Mouse (Mus musculus): ENCODE data around the gene Golga5. TPM values are rescaled to one million over a fixed set of nuclear protein-coding genes. Genes with fewer than 3 reads are reported as not detected.

Gene Golga5
- polyA plus RNA-seq, 1 experiment from 2014 or later = 26.5 TPM

DNA sequence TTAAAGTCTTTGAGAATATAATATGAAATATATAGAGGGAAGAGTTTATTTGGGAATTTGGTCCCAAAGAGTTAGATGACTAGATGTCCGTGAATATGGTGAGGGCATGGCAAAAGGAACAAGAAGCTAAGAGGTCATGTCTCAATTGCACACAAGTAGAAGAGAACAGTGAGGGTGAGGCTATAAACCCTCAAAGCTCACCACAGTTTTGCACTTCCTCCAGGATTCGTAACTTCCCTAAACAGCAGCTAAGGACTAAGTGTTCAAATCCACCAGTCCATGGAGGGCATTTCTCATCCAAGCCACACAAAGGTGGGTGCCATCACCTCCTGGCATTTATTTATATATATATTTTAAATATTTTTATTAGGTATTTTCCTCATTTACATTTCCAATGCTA lies 32.1 kb downstream of the Golga5 start:
- H3K4me3 ChIP-seq = no peak overlapping the region
- no peak overlapping the region for H3K27ac ChIP-seq
- H3K27me3 ChIP-seq (ENCODE audit: insufficient read depth, poor library complexity, severe bottlenecking) = no peaks in the 10 kb centered on the region
- H3K9me3 ChIP-seq = no peaks in the 10 kb centered on the region
- 99% methylated on average over 2 of the region's 2 CpGs for WGBS
- H3K36me3 ChIP-seq = peaks cover 31% of the 10 kb centered on the region
- no peak for DNase-seq (ENCODE audit: low spot score)
- H3K4me1 ChIP-seq (replicated peaks) = 0 out of 2 replicates have a peak, but pooled peaks cover 2% of the 10 kb centered on the region

DNA sequence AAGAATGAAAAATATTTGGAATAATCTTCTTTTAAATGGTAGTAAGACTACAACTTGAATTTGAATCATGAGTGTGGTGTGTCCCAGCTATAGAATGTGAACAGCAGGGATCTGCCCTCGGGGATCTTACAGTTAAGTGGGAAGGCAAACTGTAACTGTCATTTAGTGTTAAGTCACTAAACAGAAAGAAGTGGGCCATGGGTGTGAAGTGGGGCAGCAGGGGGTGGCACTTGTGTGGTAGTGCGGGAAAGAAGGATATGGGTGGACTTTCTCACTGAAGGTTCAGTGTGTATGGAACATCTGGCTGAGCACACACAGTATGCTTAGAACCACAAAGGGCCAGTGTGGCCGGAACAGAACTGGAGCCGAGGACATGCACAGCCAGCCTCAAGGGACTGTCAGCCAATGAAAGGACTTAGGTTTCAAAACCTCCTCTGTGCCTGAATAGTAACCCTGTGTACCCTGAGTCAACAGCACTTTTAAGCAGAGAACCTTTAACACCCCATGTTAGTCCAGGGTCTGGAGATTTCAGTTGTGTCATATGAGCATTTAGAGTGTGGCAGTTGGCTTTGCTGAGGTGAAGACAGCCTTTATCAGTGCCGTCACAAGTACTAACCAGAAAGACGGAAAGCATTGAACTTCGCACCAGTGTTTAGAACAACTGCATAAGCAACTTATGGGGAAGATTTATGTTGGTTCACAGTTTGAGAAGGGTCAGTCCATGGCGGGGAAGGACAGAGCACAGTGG lies 33.1 kb downstream of the Golga5 start:
- H3K4me1 ChIP-seq (replicated peaks) = 0 out of 2 replicates have a peak, but pooled peaks cover 2% of the 10 kb centered on the region
- H3K9me3 ChIP-seq = no peaks in the 10 kb centered on the region
- H3K4me3 ChIP-seq = no peak overlapping the region
- H3K36me3 ChIP-seq = peaks cover 22% of the 10 kb centered on the region
- 85% methylated on average over 8 of the region's 8 CpGs for WGBS
- no peak for DNase-seq (ENCODE audit: low spot score)
- no peaks in the 10 kb centered on the region for H3K27me3 ChIP-seq (ENCODE audit: insufficient read depth, poor library complexity, severe bottlenecking)
- H3K27ac ChIP-seq = no peak overlapping the region

DNA sequence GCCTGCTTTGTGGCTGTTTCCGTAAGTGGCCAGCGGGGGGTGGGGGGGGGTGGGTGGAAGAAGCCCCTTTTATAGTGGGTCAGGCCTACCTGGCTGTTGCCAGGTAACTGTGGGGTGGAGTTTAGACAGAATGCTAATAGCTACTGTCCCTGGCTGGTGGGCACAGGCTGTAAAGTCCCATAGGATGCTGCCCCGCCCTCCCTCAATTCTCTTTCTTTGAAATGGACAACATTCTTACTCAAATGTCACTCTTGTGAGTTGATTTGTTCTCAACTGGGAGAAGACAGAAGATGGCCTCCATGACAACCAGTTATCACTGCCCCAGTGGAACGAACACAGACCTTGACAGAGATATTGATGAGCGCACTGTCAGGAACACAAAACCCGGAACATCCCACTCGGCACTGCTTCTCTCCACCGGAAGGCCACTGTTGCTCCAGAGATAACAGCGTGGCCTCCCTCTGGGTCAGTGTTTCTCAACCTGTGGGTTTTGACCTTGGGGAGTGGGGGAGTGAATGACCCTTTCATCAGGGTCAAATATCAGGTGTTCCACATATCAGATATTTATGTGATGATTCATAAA lies 36.3 kb downstream of the Golga5 start:
- H3K27ac ChIP-seq = no peak overlapping the region
- H3K4me3 ChIP-seq = no peak overlapping the region
- no peaks in the 10 kb centered on the region for H3K27me3 ChIP-seq (ENCODE audit: insufficient read depth, poor library complexity, severe bottlenecking)
- no peaks in the 10 kb centered on the region for H3K9me3 ChIP-seq
- H3K36me3 ChIP-seq = no peaks in the 10 kb centered on the region
- 68% methylated on average over 9 of the region's 9 CpGs for WGBS
- 0 out of 2 replicates have a peak, but pooled peaks cover 2% of the 10 kb centered on the region for H3K4me1 ChIP-seq (replicated peaks)
- no peak for DNase-seq (ENCODE audit: low spot score)

DNA sequence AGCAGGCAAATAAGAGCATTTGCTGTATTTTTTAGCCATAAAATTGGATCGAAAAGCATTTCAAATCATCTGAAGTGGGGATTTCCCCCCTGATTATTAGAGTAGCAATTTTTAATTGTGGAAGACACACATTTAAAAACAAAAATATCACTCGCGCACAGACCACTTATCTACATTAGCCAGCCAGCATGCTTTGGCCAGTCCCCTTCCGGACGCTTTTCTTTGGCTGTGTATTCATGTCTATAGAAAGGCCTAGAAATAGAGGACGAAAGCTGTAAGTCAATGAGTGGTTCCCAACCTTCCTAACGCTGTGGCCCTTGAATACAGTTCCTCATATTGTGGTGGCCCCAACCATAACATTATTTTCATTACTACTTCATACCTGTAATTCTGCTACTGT lies 37.0 kb downstream of the Golga5 start:
- no peak overlapping the region for H3K27ac ChIP-seq
- no peaks in the 10 kb centered on the region for H3K36me3 ChIP-seq
- H3K27me3 ChIP-seq (ENCODE audit: insufficient read depth, poor library complexity, severe bottlenecking) = no peaks in the 10 kb centered on the region
- WGBS = 89% methylated on average over 7 of the region's 7 CpGs
- DNase-seq (ENCODE audit: low spot score) = no peak
- no peaks in the 10 kb centered on the region for H3K9me3 ChIP-seq
- 0 out of 2 replicates have a peak, but pooled peaks cover 6% of the 10 kb centered on the region for H3K4me1 ChIP-seq (replicated peaks)
- H3K4me3 ChIP-seq = no peak overlapping the region

DNA sequence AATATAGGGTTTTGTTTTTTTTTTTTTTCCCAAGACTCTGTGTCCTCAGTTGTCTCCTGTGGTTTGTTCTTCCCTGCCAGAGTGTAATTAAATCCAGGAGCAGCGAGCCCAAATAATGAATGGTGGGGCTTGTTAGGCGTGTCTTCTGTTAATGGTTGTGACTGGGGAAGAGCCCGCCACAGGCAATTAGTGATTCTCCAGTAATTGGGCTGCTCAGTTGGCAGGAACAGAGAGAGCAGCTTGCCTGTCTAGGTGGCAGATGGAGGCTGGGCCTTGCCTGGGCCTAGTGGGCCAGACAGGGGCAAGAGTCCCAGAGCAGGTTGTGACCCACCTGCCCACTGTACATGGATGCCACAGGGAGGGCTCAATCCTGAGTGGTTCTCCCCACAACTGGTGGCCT lies 42.4 kb downstream of the Golga5 start:
- H3K4me3 ChIP-seq = no peak overlapping the region
- DNase-seq (ENCODE audit: low spot score) = no peak
- 38% methylated on average over 3 of the region's 3 CpGs for WGBS
- H3K36me3 ChIP-seq = no peaks in the 10 kb centered on the region
- H3K27ac ChIP-seq = peak overlapping the region; percentile 59; the same call in 1 of the 2 replicates
- no peaks in the 10 kb centered on the region for H3K9me3 ChIP-seq
- no peaks in the 10 kb centered on the region for H3K27me3 ChIP-seq (ENCODE audit: insufficient read depth, poor library complexity, severe bottlenecking)
- peaks cover 18% of the 10 kb centered on the region; the same call in 1 of the 2 replicates for H3K4me1 ChIP-seq (replicated peaks)

DNA sequence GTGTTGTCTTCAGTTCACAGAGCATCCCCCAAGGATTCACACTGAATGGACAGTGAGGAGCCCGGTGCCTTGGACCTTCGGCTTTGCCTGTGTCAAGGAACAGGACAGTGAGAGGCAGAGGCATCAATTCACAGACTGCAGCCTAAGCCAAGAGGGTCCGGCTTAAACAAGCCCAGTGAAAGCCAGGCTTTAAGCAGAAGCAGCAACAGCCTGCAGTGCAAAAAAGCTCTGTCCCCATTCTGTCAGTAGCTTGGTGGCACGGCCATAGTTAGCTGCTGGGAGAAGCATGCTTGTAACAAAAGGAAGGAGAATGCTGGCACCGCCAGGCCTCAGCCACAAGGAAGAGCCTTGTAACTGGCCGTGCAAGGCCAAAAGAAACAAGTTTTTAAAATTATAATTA lies 45.2 kb downstream of the Golga5 start:
- H3K4me1 ChIP-seq (replicated peaks) = peaks cover 18% of the 10 kb centered on the region; the same call in 1 of the 2 replicates
- no peak overlapping the region for H3K4me3 ChIP-seq
- no peaks in the 10 kb centered on the region for H3K27me3 ChIP-seq (ENCODE audit: insufficient read depth, poor library complexity, severe bottlenecking)
- H3K36me3 ChIP-seq = no peaks in the 10 kb centered on the region
- H3K27ac ChIP-seq = 0 out of 2 replicates have a peak overlapping the region, but pooled peaks have one; percentile 2
- WGBS = 61% methylated on average over 6 of the region's 6 CpGs
- H3K9me3 ChIP-seq = no peaks in the 10 kb centered on the region
- DNase-seq (ENCODE audit: low spot score) = no peak

DNA sequence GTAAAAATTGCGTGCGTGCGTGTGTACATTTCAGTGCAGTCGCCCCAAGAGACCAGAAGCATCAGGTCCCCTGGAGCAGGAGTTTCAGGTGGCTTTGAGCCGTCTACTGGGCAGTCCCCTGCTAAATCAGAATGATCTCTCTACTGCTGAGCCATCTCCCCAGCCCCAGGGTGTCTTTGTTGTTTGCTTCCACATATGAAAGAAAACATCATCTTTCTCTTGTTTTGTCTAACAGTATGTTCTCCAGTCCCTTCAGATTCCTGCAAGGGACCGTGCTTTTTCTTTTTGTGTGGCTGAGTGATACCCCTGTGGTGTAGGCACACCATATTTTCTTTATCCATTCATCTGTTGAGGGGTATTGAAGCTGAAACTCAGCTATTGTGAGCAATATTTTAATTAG lies 45.8 kb downstream of the Golga5 start:
- Histone ChIP-seq H3K27ac (no peak overlapping the region), H3K27me3 (ENCODE audit: insufficient read depth, poor library complexity, severe bottlenecking) (no peaks in the 10 kb centered on the region), H3K4me1 (replicated peaks) (peaks cover 18% of the 10 kb centered on the region; the same call in 1 of the 2 replicates), H3K9me3 (no peaks in the 10 kb centered on the region), H3K36me3 (no peaks in the 10 kb centered on the region), H3K4me3 (no peak overlapping the region)
- 76% methylated on average over 6 of the region's 6 CpGs for WGBS
- DNase-seq (ENCODE audit: low spot score) = no peak

DNA sequence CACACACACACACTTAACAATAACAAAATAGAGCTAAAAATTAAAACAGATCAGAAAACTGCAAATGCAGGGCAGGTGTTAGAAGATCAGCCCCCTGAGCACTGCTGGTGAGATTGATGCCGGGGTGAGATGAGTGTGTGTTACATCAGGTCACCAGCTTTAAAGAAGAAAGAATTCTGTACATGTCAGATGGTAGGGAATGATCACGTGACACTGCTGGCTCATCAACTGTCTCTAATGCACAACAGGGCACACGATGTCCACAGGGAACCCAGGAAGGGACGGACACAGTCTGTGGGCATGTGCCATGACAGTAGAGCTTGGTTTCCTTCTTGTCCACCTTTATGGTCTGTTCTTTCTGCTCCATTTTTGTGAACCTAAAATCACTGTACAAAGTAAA lies 47.2 kb downstream of the Golga5 start:
- Histone ChIP-seq H3K36me3 (no peaks in the 10 kb centered on the region), H3K4me3 (no peak overlapping the region), H3K27me3 (ENCODE audit: insufficient read depth, poor library complexity, severe bottlenecking) (no peaks in the 10 kb centered on the region), H3K27ac (no peak overlapping the region), H3K9me3 (no peaks in the 10 kb centered on the region), H3K4me1 (replicated peaks) (peaks cover 12% of the 10 kb centered on the region; the same call in 1 of the 2 replicates)
- WGBS = 89% methylated on average over 4 of the region's 4 CpGs
- no peak for DNase-seq (ENCODE audit: low spot score)

DNA sequence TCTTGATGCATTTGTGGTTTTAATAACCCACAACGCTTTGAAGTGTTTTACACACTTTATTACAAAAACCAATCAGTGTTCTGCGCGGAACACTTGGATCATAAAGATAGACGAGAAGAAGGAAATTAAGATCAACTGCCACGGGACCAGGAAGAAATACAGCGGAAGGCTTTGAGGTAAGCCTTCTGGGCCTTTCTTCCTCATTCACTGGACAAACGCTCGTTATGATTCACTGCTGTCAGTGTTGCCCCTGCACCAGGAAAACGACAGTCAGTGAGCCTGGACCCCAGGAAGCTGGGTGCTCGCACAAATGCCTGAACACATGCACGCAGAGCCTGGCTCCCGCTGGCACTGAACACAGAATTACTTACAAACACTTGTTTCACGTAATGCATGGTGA lies 48.7 kb downstream of the Golga5 start:
- Histone ChIP-seq H3K27ac (no peak overlapping the region), H3K4me1 (replicated peaks) (0 out of 2 replicates have a peak, but pooled peaks cover 14% of the 10 kb centered on the region), H3K36me3 (no peaks in the 10 kb centered on the region), H3K4me3 (no peak overlapping the region), H3K27me3 (ENCODE audit: insufficient read depth, poor library complexity, severe bottlenecking) (no peaks in the 10 kb centered on the region), H3K9me3 (no peaks in the 10 kb centered on the region)
- DNase-seq (ENCODE audit: low spot score) = no peak
- 88% methylated on average over 13 of the region's 13 CpGs for WGBS

DNA sequence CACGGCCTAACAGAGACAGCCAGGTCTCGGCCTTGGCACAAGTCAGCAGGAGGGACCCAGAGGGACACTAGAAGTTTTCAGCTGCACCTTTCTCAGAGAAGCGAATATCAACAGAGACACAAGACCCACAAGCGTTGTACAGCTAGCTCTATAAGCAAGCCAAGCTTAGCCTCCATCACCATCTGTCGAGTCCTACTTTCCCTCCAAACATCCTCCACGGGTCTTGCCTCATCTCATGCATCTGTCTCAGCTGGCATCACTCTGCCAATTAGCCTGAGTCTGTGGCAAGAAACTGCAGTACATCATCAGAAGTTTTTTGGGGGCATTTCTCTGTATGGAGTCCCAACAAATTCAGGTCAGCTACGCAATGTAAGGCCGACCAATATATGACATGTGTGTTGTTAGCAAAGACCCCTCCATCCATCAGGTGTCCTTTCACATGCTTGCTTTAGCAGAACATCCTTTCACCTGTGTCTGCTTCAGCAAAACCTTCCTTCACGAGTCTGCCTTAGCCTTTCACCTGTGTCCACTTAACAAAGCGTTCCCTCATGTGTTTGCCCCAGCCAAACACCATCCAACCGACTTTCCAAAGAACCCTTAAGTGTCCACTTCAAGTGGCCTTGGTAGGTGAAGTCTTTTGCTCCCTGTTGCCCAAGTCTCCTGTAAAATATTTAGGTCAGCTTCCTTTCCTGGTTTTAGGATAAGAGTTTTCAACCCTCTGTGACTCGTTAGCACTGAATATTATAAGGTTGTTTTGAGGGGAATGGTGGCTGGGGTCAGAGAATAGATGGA lies 51.2 kb downstream of the Golga5 start:
- H3K9me3 ChIP-seq = no peaks in the 10 kb centered on the region
- H3K4me1 ChIP-seq (replicated peaks) = 0 out of 2 replicates have a peak, but pooled peaks cover 6% of the 10 kb centered on the region
- no peaks in the 10 kb centered on the region for H3K27me3 ChIP-seq (ENCODE audit: insufficient read depth, poor library complexity, severe bottlenecking)
- no peak overlapping the region for H3K4me3 ChIP-seq
- no peaks in the 10 kb centered on the region for H3K36me3 ChIP-seq
- H3K27ac ChIP-seq = no peak overlapping the region
- DNase-seq (ENCODE audit: low spot score) = no peak
- 87% methylated on average over 12 of the region's 12 CpGs for WGBS

DNA sequence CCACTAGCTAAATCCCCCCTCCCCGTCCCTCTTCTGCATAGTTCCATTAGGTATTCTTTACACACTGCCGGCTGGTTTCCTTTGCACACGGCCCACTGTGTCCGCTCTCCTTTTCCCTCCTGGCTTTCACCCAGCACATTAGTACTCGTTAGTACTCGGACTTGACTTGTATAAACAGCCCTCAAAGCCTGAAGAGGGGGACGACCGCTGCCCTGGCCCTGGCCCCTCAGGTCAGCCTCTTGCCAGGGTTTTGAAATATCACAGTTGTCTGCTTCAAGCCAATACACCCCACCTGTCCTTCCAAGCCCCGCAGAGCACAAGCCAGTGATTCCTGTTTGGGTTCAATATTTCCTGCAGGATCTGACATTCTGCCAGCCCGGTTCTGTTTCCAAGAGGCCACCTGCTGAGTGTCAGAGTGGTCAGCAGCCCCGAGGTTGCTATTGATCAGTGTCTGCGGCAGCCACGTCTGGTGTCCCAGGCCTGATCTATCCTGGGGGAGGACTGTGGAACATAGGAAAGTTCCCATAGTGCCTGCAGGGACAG lies 52.9 kb downstream of the Golga5 start:
- WGBS = 55% methylated on average over 13 of the region's 13 CpGs
- 0 out of 2 replicates have a peak, but pooled peaks cover 6% of the 10 kb centered on the region for H3K4me1 ChIP-seq (replicated peaks)
- no peak overlapping the region for H3K4me3 ChIP-seq
- no peak overlapping the region for H3K27ac ChIP-seq
- H3K9me3 ChIP-seq = no peaks in the 10 kb centered on the region
- no peaks in the 10 kb centered on the region for H3K36me3 ChIP-seq
- no peaks in the 10 kb centered on the region; the same call in 1 of the 2 replicates for H3K27me3 ChIP-seq (ENCODE audit: insufficient read depth, poor library complexity, severe bottlenecking)
- DNase-seq (ENCODE audit: low spot score) = no peak

DNA sequence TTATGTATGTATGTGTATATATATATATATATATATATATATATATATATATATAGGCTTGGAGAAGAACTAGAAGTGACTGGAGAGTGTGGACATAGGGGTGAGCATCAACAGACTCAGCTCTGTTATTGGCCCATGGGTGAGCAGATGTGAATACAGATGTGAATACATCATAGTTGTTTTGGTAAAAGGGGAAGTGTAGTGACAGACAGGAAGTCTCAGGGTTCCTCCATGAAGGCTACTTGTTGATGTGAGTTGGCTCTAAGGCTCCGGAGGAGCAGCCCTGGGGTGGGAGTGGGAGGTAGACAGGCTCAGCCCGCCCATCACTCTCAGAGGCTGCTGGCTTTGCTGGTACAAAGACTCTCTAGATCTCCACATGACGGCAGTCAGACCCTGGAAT lies 55.3 kb downstream of the Golga5 start:
- Histone ChIP-seq H3K27me3 (ENCODE audit: insufficient read depth, poor library complexity, severe bottlenecking) (no peaks in the 10 kb centered on the region; the same call in 1 of the 2 replicates), H3K4me1 (replicated peaks) (0 out of 2 replicates have a peak, but pooled peaks cover 6% of the 10 kb centered on the region), H3K27ac (no peak overlapping the region), H3K36me3 (no peaks in the 10 kb centered on the region), H3K4me3 (no peak overlapping the region), H3K9me3 (no peaks in the 10 kb centered on the region)
- WGBS = 67% methylated on average over 3 of the region's 3 CpGs
- no peak for DNase-seq (ENCODE audit: low spot score)

Measured in hindbrain, embryonic 10.5 days (tissue).